Mouse (Mus musculus): ENCODE results near the gene Cacna1c. TPM values are rescaled to one million over a fixed set of nuclear protein-coding genes. Genes with fewer than 3 reads are reported as not detected.

The Cacna1c gene
- polyA plus RNA-seq, 1 experiment from 2014 or later, result 9.3 TPM

- Histone ChIP-seq H3K27ac (no peak overlapping the region; the same call in 1 of the 2 replicates), H3K4me3 (no peak overlapping the region), H3K9ac (no peak overlapping the region), H3K9me3 (no peaks in the 10 kb centered on the region), H3K27me3 (no peaks in the 10 kb centered on the region), H3K4me2 (no peak overlapping the region), H3K36me3 (no peaks in the 10 kb centered on the region), H3K4me1 (peaks cover 45% of the 10 kb centered on the region)
- 87% methylated on average over 2 of the region's 2 CpGs for WGBS
- no peak for ATAC-seq (ENCODE audit: insufficient number of reproducible peaks, insufficient read depth, low FRiP score, low TSS enrichment, low read depth)
These were observed 178.0 kb downstream of the Cacna1c start for GRCm38 (mm10) chr6:119018256-119018655.

- Histone ChIP-seq H3K9ac (no peak overlapping the region), H3K27me3 (no peaks in the 10 kb centered on the region), H3K4me3 (no peak overlapping the region), H3K27ac (no peak overlapping the region), H3K4me2 (no peak overlapping the region), H3K36me3 (no peaks in the 10 kb centered on the region), H3K9me3 (no peaks in the 10 kb centered on the region), H3K4me1 (peaks cover 45% of the 10 kb centered on the region)
- ATAC-seq (ENCODE audit: insufficient number of reproducible peaks, insufficient read depth, low FRiP score, low TSS enrichment, low read depth), result no peak
- 34% methylated on average over 10 of the region's 10 CpGs for WGBS
These were observed 178.7 kb downstream of the Cacna1c start for GRCm38 (mm10) chr6:119017498-119017897.

- no peaks in the 10 kb centered on the region for H3K27me3 ChIP-seq
- H3K27ac ChIP-seq, result no peak overlapping the region
- H3K36me3 ChIP-seq, result no peaks in the 10 kb centered on the region
- ATAC-seq (ENCODE audit: insufficient number of reproducible peaks, insufficient read depth, low FRiP score, low TSS enrichment, low read depth), result no peak
- H3K4me2 ChIP-seq, result no peak overlapping the region
- H3K4me1 ChIP-seq, result peaks cover 40% of the 10 kb centered on the region
- H3K9me3 ChIP-seq, result no peaks in the 10 kb centered on the region
- WGBS, result 19% methylated on average over 2 of the region's 2 CpGs
- no peak overlapping the region for H3K9ac ChIP-seq
- H3K4me3 ChIP-seq, result no peak overlapping the region
These were observed 180.9 kb downstream of the Cacna1c start for GRCm38 (mm10) chr6:119015346-119015745.

- no peak overlapping the region for H3K4me2 ChIP-seq
- no peak overlapping the region for H3K27ac ChIP-seq
- H3K27me3 ChIP-seq, result no peaks in the 10 kb centered on the region
- H3K9me3 ChIP-seq, result no peaks in the 10 kb centered on the region
- ATAC-seq (ENCODE audit: insufficient number of reproducible peaks, insufficient read depth, low FRiP score, low TSS enrichment, low read depth), result no peak
- H3K9ac ChIP-seq, result no peak overlapping the region
- peaks cover 38% of the 10 kb centered on the region for H3K4me1 ChIP-seq
- WGBS, result 86% methylated on average over 13 of the region's 13 CpGs
- no peak overlapping the region for H3K4me3 ChIP-seq
- no peaks in the 10 kb centered on the region for H3K36me3 ChIP-seq
These were observed 182.8 kb downstream of the Cacna1c start for GRCm38 (mm10) chr6:119013168-119014098.

- no peak for ATAC-seq (ENCODE audit: insufficient number of reproducible peaks, insufficient read depth, low FRiP score, low TSS enrichment, low read depth)
- no peaks in the 10 kb centered on the region for H3K9me3 ChIP-seq
- no peaks in the 10 kb centered on the region for H3K36me3 ChIP-seq
- H3K4me1 ChIP-seq, result peaks cover 20% of the 10 kb centered on the region
- peak overlapping the region; percentile 34; the same call in 1 of the 2 replicates for H3K27ac ChIP-seq
- 20% methylated on average over 3 of the region's 3 CpGs for WGBS
- no peak overlapping the region for H3K9ac ChIP-seq
- no peak overlapping the region for H3K4me2 ChIP-seq
- H3K4me3 ChIP-seq, result no peak overlapping the region
- no peaks in the 10 kb centered on the region for H3K27me3 ChIP-seq
These were observed 185.3 kb downstream of the Cacna1c start for GRCm38 (mm10) chr6:119010875-119011274.

GRCm38 (mm10) chr6:119009526-119009925, 186.7 kb downstream of the Cacna1c start:
- Histone ChIP-seq H3K9me3 (no peaks in the 10 kb centered on the region), H3K36me3 (no peaks in the 10 kb centered on the region), H3K4me3 (no peak overlapping the region), H3K27ac (peak overlapping the region; percentile 34; the same call in 1 of the 2 replicates), H3K9ac (no peak overlapping the region), H3K4me1 (peaks cover 11% of the 10 kb centered on the region), H3K27me3 (no peaks in the 10 kb centered on the region), H3K4me2 (no peak overlapping the region)
- WGBS, result 84% methylated on average over 7 of the region's 7 CpGs
- no peak for ATAC-seq (ENCODE audit: insufficient number of reproducible peaks, insufficient read depth, low FRiP score, low TSS enrichment, low read depth)

- Histone ChIP-seq H3K4me2 (no peak overlapping the region), H3K9ac (no peak overlapping the region), H3K27me3 (no peaks in the 10 kb centered on the region), H3K36me3 (no peaks in the 10 kb centered on the region), H3K9me3 (no peaks in the 10 kb centered on the region), H3K27ac (no peak overlapping the region), H3K4me3 (no peak overlapping the region), H3K4me1 (peaks cover 11% of the 10 kb centered on the region)
- ATAC-seq (ENCODE audit: insufficient number of reproducible peaks, insufficient read depth, low FRiP score, low TSS enrichment, low read depth), result no peak
- 78% methylated on average over 7 of the region's 7 CpGs for WGBS
These were observed 187.5 kb downstream of the Cacna1c start for GRCm38 (mm10) chr6:119008638-119009166.

- ATAC-seq (ENCODE audit: insufficient number of reproducible peaks, insufficient read depth, low FRiP score, low TSS enrichment, low read depth), result no peak
- no peaks in the 10 kb centered on the region for H3K9me3 ChIP-seq
- peaks cover 21% of the 10 kb centered on the region for H3K4me1 ChIP-seq
- WGBS, result 93% methylated on average over 5 of the region's 5 CpGs
- no peaks in the 10 kb centered on the region for H3K36me3 ChIP-seq
- H3K4me2 ChIP-seq, result no peak overlapping the region
- no peaks in the 10 kb centered on the region for H3K27me3 ChIP-seq
- H3K9ac ChIP-seq, result no peak overlapping the region
- no peak overlapping the region for H3K4me3 ChIP-seq
- no peak overlapping the region for H3K27ac ChIP-seq
These were observed 191.6 kb downstream of the Cacna1c start for GRCm38 (mm10) chr6:119004596-119004995.

GRCm38 (mm10) chr6:119001442-119001841, 194.8 kb downstream of the Cacna1c start:
- Histone ChIP-seq H3K4me3 (no peak overlapping the region), H3K4me2 (no peak overlapping the region), H3K36me3 (no peaks in the 10 kb centered on the region), H3K9ac (no peak overlapping the region), H3K27ac (no peak overlapping the region), H3K4me1 (peaks cover 17% of the 10 kb centered on the region), H3K27me3 (no peaks in the 10 kb centered on the region), H3K9me3 (no peaks in the 10 kb centered on the region)
- ATAC-seq (ENCODE audit: insufficient number of reproducible peaks, insufficient read depth, low FRiP score, low TSS enrichment, low read depth), result no peak
- 29% methylated on average over 2 of the region's 2 CpGs for WGBS

GRCm38 (mm10) chr6:119000255-119000654, 196.0 kb downstream of the Cacna1c start:
- ATAC-seq (ENCODE audit: insufficient number of reproducible peaks, insufficient read depth, low FRiP score, low TSS enrichment, low read depth), result no peak
- Histone ChIP-seq H3K9ac (no peak overlapping the region), H3K27me3 (no peaks in the 10 kb centered on the region), H3K27ac (no peak overlapping the region), H3K4me1 (peaks cover 17% of the 10 kb centered on the region), H3K9me3 (no peaks in the 10 kb centered on the region), H3K4me3 (no peak overlapping the region), H3K4me2 (no peak overlapping the region), H3K36me3 (no peaks in the 10 kb centered on the region)
- 70% methylated on average over 3 of the region's 3 CpGs for WGBS

GRCm38 (mm10) chr6:118999329-118999875, 196.8 kb downstream of the Cacna1c start:
- Histone ChIP-seq H3K4me3 (no peak overlapping the region), H3K27ac (no peak overlapping the region), H3K36me3 (no peaks in the 10 kb centered on the region), H3K9me3 (no peaks in the 10 kb centered on the region), H3K4me1 (peaks cover 17% of the 10 kb centered on the region), H3K4me2 (no peak overlapping the region), H3K27me3 (no peaks in the 10 kb centered on the region), H3K9ac (no peak overlapping the region)
- 90% methylated on average over 2 of the region's 2 CpGs for WGBS
- no peak for ATAC-seq (ENCODE audit: insufficient number of reproducible peaks, insufficient read depth, low FRiP score, low TSS enrichment, low read depth)

- H3K27me3 ChIP-seq, result no peaks in the 10 kb centered on the region
- 92% methylated on average over 4 of the region's 4 CpGs for WGBS
- no peak for ATAC-seq (ENCODE audit: insufficient number of reproducible peaks, insufficient read depth, low FRiP score, low TSS enrichment, low read depth)
- no peak overlapping the region for H3K4me3 ChIP-seq
- H3K4me1 ChIP-seq, result peaks cover 17% of the 10 kb centered on the region
- no peaks in the 10 kb centered on the region for H3K36me3 ChIP-seq
- no peak overlapping the region for H3K27ac ChIP-seq
- H3K4me2 ChIP-seq, result no peak overlapping the region
- no peak overlapping the region for H3K9ac ChIP-seq
- H3K9me3 ChIP-seq, result no peaks in the 10 kb centered on the region
These were observed 198.8 kb downstream of the Cacna1c start for GRCm38 (mm10) chr6:118997397-118997796.

Measured in embryonic facial prominence, embryonic 13.5 days (tissue).